Mouse (Mus musculus) stomach, embryonic 15.5 days (tissue): Measurements from ENCODE around the gene Gm20422. TPM values are rescaled to one million over a fixed set of nuclear protein-coding genes. Genes with fewer than 3 reads are reported as not detected.

ENCODE experiments used
- ATAC-seq: fragments of 200-750 bp; cut with Nextera tagmentation; 2 replicates; pipeline ENCODE4 v1.8.0; 2017; ENCODE audit warnings: low read depth, moderate number of reproducible peaks, moderate TSS enrichment; ENCODE audit not compliant: insufficient read depth, low FRiP score
- H3K27ac ChIP-seq: fragments of 300-500 bp; sonication (generic); 2 replicates; pipeline ENCODE4 v1.5.1; 2015; ENCODE audit warnings: mild to moderate bottlenecking, inconsistent platforms
- H3K27me3 ChIP-seq: fragments of 300-500 bp; sonication (generic); replicated peaks from 2 replicates; pipeline ENCODE4 v1.6.1; 2015; ENCODE audit warnings: inconsistent platforms
- H3K36me3 ChIP-seq: fragments of 300-500 bp; sonication (generic); 2 replicates; pipeline ENCODE4 v1.6.1; 2015; ENCODE audit warnings: inconsistent platforms
- H3K4me1 ChIP-seq: fragments of 300-500 bp; sonication (generic); 2 replicates; pipeline ENCODE4 v1.6.1; 2015; ENCODE audit warnings: inconsistent platforms
- H3K4me2 ChIP-seq: fragments of 300-500 bp; sonication (generic); 2 replicates; pipeline ENCODE4 v1.6.1; 2015; ENCODE audit warnings: mild to moderate bottlenecking, inconsistent platforms
- H3K4me3 ChIP-seq: fragments of 300-500 bp; sonication (generic); replicated peaks from 2 replicates; pipeline ENCODE4 v1.5.1; 2015; ENCODE audit warnings: inconsistent platforms
- H3K9ac ChIP-seq: fragments of 300-500 bp; sonication (generic); 2 replicates; pipeline ENCODE4 v1.6.1; 2015; ENCODE audit warnings: inconsistent platforms
- H3K9me3 ChIP-seq: fragments of 300-500 bp; sonication (generic); 2 replicates; pipeline ENCODE4 v1.6.1; 2016; ENCODE audit warnings: inconsistent platforms
- WGBS: fragments of 180-500 bp; shearing (Covaris S2); methylation state at CpG from one replicate; pipeline ENCODE4 v1.1.7; 2015; 5-methylcytosine and 5-hydroxymethylcytosine counted together
- polyA plus RNA-seq: library from polyadenylated mRNA; unstranded; fragments of >200 nt; fragmentation: Nextera tagmentation; extraction: Ambion mirVana; gene quantifications from 2 replicates; pipeline ENCODE4 v1.2.1, GENCODE M21; 2015

The Gm20422 gene
- polyA plus RNA-seq, 1 experiment from 2014 or later, result 0.39 TPM

GRCm38 (mm10) chr8:69805086-69805485 is 30.4 kb upstream of the Gm20422 start:
- 91% methylated on average over 10 of the region's 10 CpGs for WGBS
- Histone ChIP-seq H3K4me2 (no peak overlapping the region), H3K9me3 (no peaks in the 10 kb centered on the region), H3K9ac (no peak overlapping the region), H3K4me3 (no peak overlapping the region), H3K27ac (no peak overlapping the region), H3K36me3 (peaks cover 68% of the 10 kb centered on the region), H3K27me3 (no peaks in the 10 kb centered on the region), H3K4me1 (peaks cover 7% of the 10 kb centered on the region; the same call in 1 of the 2 replicates)
- ATAC-seq, result no peak

GRCm38 (mm10) chr8:69804537-69804936 is 29.9 kb upstream of the Gm20422 start:
- ATAC-seq, result no peak
- H3K4me3 ChIP-seq, result no peak overlapping the region
- H3K36me3 ChIP-seq, result peaks cover 73% of the 10 kb centered on the region
- no peak overlapping the region for H3K4me2 ChIP-seq
- 91% methylated on average over 6 of the region's 6 CpGs for WGBS
- peaks cover 7% of the 10 kb centered on the region; the same call in 1 of the 2 replicates for H3K4me1 ChIP-seq
- H3K27me3 ChIP-seq, result no peaks in the 10 kb centered on the region
- H3K9me3 ChIP-seq, result no peaks in the 10 kb centered on the region
- H3K9ac ChIP-seq, result no peak overlapping the region
- no peak overlapping the region for H3K27ac ChIP-seq

- Histone ChIP-seq H3K36me3 (peaks cover 84% of the 10 kb centered on the region), H3K27ac (no peak overlapping the region), H3K4me3 (no peak overlapping the region), H3K4me2 (no peak overlapping the region), H3K27me3 (no peaks in the 10 kb centered on the region), H3K4me1 (peaks cover 2% of the 10 kb centered on the region; the same call in 1 of the 2 replicates), H3K9me3 (no peaks in the 10 kb centered on the region), H3K9ac (no peak overlapping the region)
- 87% methylated on average over 7 of the region's 7 CpGs for WGBS
- no peak for ATAC-seq
Observed at GRCm38 (mm10) chr8:69803366-69803765, 28.7 kb upstream of the Gm20422 start.

GRCm38 (mm10) chr8:69802216-69802615 is 27.5 kb upstream of the Gm20422 start:
- Histone ChIP-seq H3K4me1 (no peaks in the 10 kb centered on the region), H3K4me2 (no peak overlapping the region), H3K27ac (no peak overlapping the region), H3K4me3 (no peak overlapping the region), H3K36me3 (peaks cover 90% of the 10 kb centered on the region), H3K27me3 (no peaks in the 10 kb centered on the region), H3K9me3 (no peaks in the 10 kb centered on the region), H3K9ac (no peak overlapping the region)
- ATAC-seq, result no peak

- WGBS, result 93% methylated on average over 4 of the region's 4 CpGs
Observed at GRCm38 (mm10) chr8:69801796-69802195, 27.1 kb upstream of the Gm20422 start.

GRCm38 (mm10) chr8:69799946-69800345 is 25.3 kb upstream of the Gm20422 start:
- Histone ChIP-seq H3K27me3 (no peaks in the 10 kb centered on the region), H3K9ac (no peak overlapping the region), H3K4me1 (no peaks in the 10 kb centered on the region), H3K27ac (no peak overlapping the region), H3K36me3 (peaks cover 87% of the 10 kb centered on the region), H3K4me2 (no peak overlapping the region), H3K9me3 (no peaks in the 10 kb centered on the region), H3K4me3 (no peak overlapping the region)
- 89% methylated on average over 5 of the region's 5 CpGs for WGBS
- no peak for ATAC-seq

More at GRCm38 (mm10) chr8:69801796-69802195, 27.1 kb upstream of the Gm20422 start:
- H3K9me3 ChIP-seq, result no peaks in the 10 kb centered on the region
- H3K36me3 ChIP-seq, result peaks cover 90% of the 10 kb centered on the region
- no peak for ATAC-seq
- no peak overlapping the region for H3K4me2 ChIP-seq
- H3K4me1 ChIP-seq, result no peaks in the 10 kb centered on the region
- no peak overlapping the region for H3K9ac ChIP-seq
- H3K4me3 ChIP-seq, result no peak overlapping the region
- no peak overlapping the region for H3K27ac ChIP-seq
- no peaks in the 10 kb centered on the region for H3K27me3 ChIP-seq

GRCm38 (mm10) chr8:69799261-69799660 is 24.6 kb upstream of the Gm20422 start:
- Histone ChIP-seq H3K27me3 (no peaks in the 10 kb centered on the region), H3K4me1 (no peaks in the 10 kb centered on the region), H3K36me3 (peaks cover 92% of the 10 kb centered on the region), H3K27ac (no peak overlapping the region), H3K4me3 (no peak overlapping the region), H3K9ac (no peak overlapping the region), H3K9me3 (no peaks in the 10 kb centered on the region), H3K4me2 (no peak overlapping the region)
- ATAC-seq, result no peak
- 89% methylated on average over 8 of the region's 8 CpGs for WGBS

- WGBS, result 96% methylated on average over 10 of the region's 10 CpGs
- Histone ChIP-seq H3K4me3 (no peak overlapping the region), H3K36me3 (peaks cover 79% of the 10 kb centered on the region)
Observed at GRCm38 (mm10) chr8:69797661-69798060, 23.0 kb upstream of the Gm20422 start.

GRCm38 (mm10) chr8:69796721-69797345 is 22.1 kb upstream of the Gm20422 start:
- no peak for ATAC-seq
- Histone ChIP-seq H3K27ac (no peak overlapping the region), H3K4me3 (no peak overlapping the region), H3K9ac (no peak overlapping the region), H3K4me2 (no peak overlapping the region), H3K36me3 (peaks cover 71% of the 10 kb centered on the region), H3K4me1 (peaks cover 12% of the 10 kb centered on the region), H3K9me3 (no peaks in the 10 kb centered on the region), H3K27me3 (no peaks in the 10 kb centered on the region)
- 92% methylated on average over 16 of the region's 16 CpGs for WGBS

More at GRCm38 (mm10) chr8:69797661-69798060, 23.0 kb upstream of the Gm20422 start:
- no peaks in the 10 kb centered on the region for H3K9me3 ChIP-seq
- H3K4me1 ChIP-seq, result 0 out of 2 replicates have a peak, but pooled peaks cover 5% of the 10 kb centered on the region
- H3K9ac ChIP-seq, result no peak overlapping the region
- H3K27me3 ChIP-seq, result no peaks in the 10 kb centered on the region
- no peak overlapping the region for H3K27ac ChIP-seq
- no peak overlapping the region for H3K4me2 ChIP-seq
- no peak for ATAC-seq

GRCm38 (mm10) chr8:69794901-69795300 is 20.2 kb upstream of the Gm20422 start:
- no peak overlapping the region for H3K9ac ChIP-seq
- no peaks in the 10 kb centered on the region for H3K27me3 ChIP-seq
- peaks cover 55% of the 10 kb centered on the region for H3K36me3 ChIP-seq
- H3K4me1 ChIP-seq, result peaks cover 14% of the 10 kb centered on the region
- H3K4me3 ChIP-seq, result no peak overlapping the region
- ATAC-seq, result no peak
- no peak overlapping the region for H3K4me2 ChIP-seq
- 95% methylated on average over 6 of the region's 6 CpGs for WGBS
- no peak overlapping the region for H3K27ac ChIP-seq
- no peaks in the 10 kb centered on the region for H3K9me3 ChIP-seq

- peaks cover 16% of the 10 kb centered on the region for H3K4me1 ChIP-seq
- H3K4me3 ChIP-seq, result no peak overlapping the region
- H3K36me3 ChIP-seq, result peaks cover 47% of the 10 kb centered on the region
- no peak for ATAC-seq
- H3K4me2 ChIP-seq, result no peak overlapping the region
- H3K9ac ChIP-seq, result no peak overlapping the region
- 90% methylated on average over 3 of the region's 3 CpGs for WGBS
- no peaks in the 10 kb centered on the region for H3K27me3 ChIP-seq
- H3K9me3 ChIP-seq, result no peaks in the 10 kb centered on the region
- H3K27ac ChIP-seq, result no peak overlapping the region
Observed at GRCm38 (mm10) chr8:69794096-69794495, 19.4 kb upstream of the Gm20422 start.

- 89% methylated on average over 4 of the region's 4 CpGs for WGBS
- Histone ChIP-seq H3K9me3 (no peaks in the 10 kb centered on the region), H3K4me2 (no peak overlapping the region), H3K27ac (no peak overlapping the region), H3K36me3 (peaks cover 44% of the 10 kb centered on the region), H3K4me3 (no peak overlapping the region), H3K27me3 (no peaks in the 10 kb centered on the region), H3K4me1 (peaks cover 16% of the 10 kb centered on the region), H3K9ac (no peak overlapping the region)
- ATAC-seq, result no peak
Observed at GRCm38 (mm10) chr8:69793666-69794065, 19.0 kb upstream of the Gm20422 start.
